ENCODE assay signal across 8 mouse cellular contexts in genomic region chr10:41489708-41490517, GRCm38 (mm10). TPM values are rescaled to one million over a fixed set of nuclear protein-coding genes. Genes with fewer than 3 reads are reported as not detected.
A peak's percentile ranks its signal among the peaks of the same experiment; 100 is the strongest.
DNase-seq lines count a peak whose midpoint lies in the region; ATAC-seq and TF ChIP-seq lines count a peak whose summit lies in the region.

Smpd2 (minus strand) TSS chr10:41490369.
Ppil6 (plus strand) TSS chr10:41490439.

- CTCF ChIA-PET in Patski (lab: Charles Lee) = interaction anchor here (1.0 kb wide), 3 partner anchors 14 to 186 kb away, joined by 3 read pairs; partner anchors contain the start of genes Ak9 and Mical1

- peak within 1 kb of the TSS; percentile 52 for H3K27ac ChIP-seq in hindbrain, embryonic 12.5 days

- no peaks in the 10 kb centered on the region for H3K27me3 ChIP-seq in Patski
- 0 out of 2 replicates have a peak, but pooled peaks cover 3% of the 10 kb centered on the region for H3K27me3 ChIP-seq in hindbrain, embryonic 12.5 days

- DNase-seq in Patski (ENCODE audit: low read depth, low spot score) = peak; percentile 66
- DNase-seq in cerebellum, postnatal 10 days = peak; percentile 95 to 97
- DNase-seq in frontal cortex, postnatal 10 days (ENCODE audit: low spot score in 2 of 2) = peak; percentile 91 to 95
- DNase-seq in layer of hippocampus, postnatal 14 days (ENCODE audit: low spot score in 2 of 2) = peak; percentile 91 to 96
- peak; percentile 98 for DNase-seq in lung, postnatal 10 days
- DNase-seq in ovary, postnatal 14 days (ENCODE audit: low spot score) = peak; percentile 91
- peak; percentile 88 to 90 for DNase-seq in thymus, postnatal 10 days (ENCODE audit: low spot score in 2 of 2)

- TF ChIP-seq CTCF in Patski (IDR thresholded peaks at IDR 0.05) = no peak

- peak within 1 kb of the TSS; percentile 99 for H3K4me2 ChIP-seq in hindbrain, embryonic 12.5 days (replicated peaks)

- WGBS in hindbrain, embryonic 12.5 days = under 1% methylated on average over 50 of the region's 50 CpGs

- H3K9ac ChIP-seq in hindbrain, embryonic 12.5 days = peak within 1 kb of the TSS; percentile 65

- in situ Hi-C loops in Patski (cut with MboI; ENCODE audit: low pct_unique_long_range_greater_than_20kb) = no loop called here

- POLR2A ChIA-PET in Patski (lab: Charles Lee) = interaction anchor here (1.1 to 1.3 kb wide), 3 partner anchors 13 to 40 kb away, joined by 3 to 6 read pairs (median 4); partner anchors contain the start of gene Zbtb24

- no peaks in the 10 kb centered on the region for H3K9me3 ChIP-seq in hindbrain, embryonic 12.5 days (replicated peaks)

- H3K4me3 ChIP-seq in hindbrain, embryonic 12.5 days = peak within 1 kb of the TSS; percentile 58

- H3K4me1 ChIP-seq in hindbrain, embryonic 12.5 days = peaks cover 23% of the 10 kb centered on the region

- H3K36me3 ChIP-seq in hindbrain, embryonic 12.5 days = peaks cover 29% of the 10 kb centered on the region

- peak; percentile 90 for ATAC-seq in Patski
- ATAC-seq in hindbrain, embryonic 12.5 days (ENCODE audit: low FRiP score) = peak; percentile 94

RNA-seq across cellular contexts. Expression of gene Smpd2, which starts in this region (rescaled TPM):
- 43.7 TPM for polyA plus RNA-seq in Patski (2021)
- 41.4 and 42.8 TPM in 2 replicates for polyA plus RNA-seq in hindbrain, embryonic 12.5 days (2016; fragmentation: Nextera tagmentation; extraction: Ambion mirVana)
- 10 to 100 TPM; 21.1 to 23.3 TPM for total RNA-seq in layer of hippocampus, postnatal 14 days (2021)

RNA-seq across cellular contexts. Expression of gene Ppil6, which starts in this region (rescaled TPM):
- polyA plus RNA-seq in Patski (2021) = 6.4 TPM
- 2.6 and 3.8 TPM in 2 replicates for polyA plus RNA-seq in hindbrain, embryonic 12.5 days (2016; fragmentation: Nextera tagmentation; extraction: Ambion mirVana)
- total RNA-seq in layer of hippocampus, postnatal 14 days (2021) = 1 to 10 TPM; 7.3 to 7.4 TPM

Comparison
In these comparisons a context has a peak if more than half of its experiments do, and no peak if none do; other contexts are left out.
1. Peak in every context shown above with its lines: DNase-seq, ATAC-seq, H3K4me3 ChIP-seq and H3K27ac ChIP-seq.